Mouse (Mus musculus) limb, embryonic 14.5 days (tissue): ENCODE data around the gene Sipa1l1. TPM values are rescaled to one million over a fixed set of nuclear protein-coding genes. Genes with fewer than 3 reads are reported as not detected.

Experiments used
- ATAC-seq: fragments of 200-750 bp; cut with Nextera tagmentation; 2 replicates; pipeline ENCODE4 v1.8.0; 2017; ENCODE audit warnings: low read depth, moderate number of reproducible peaks, moderate TSS enrichment; ENCODE audit not compliant: low FRiP score
- DNase-seq: peaks from one replicate; pipeline ENCODE4 v3.0.0-alpha.2; 2015; ENCODE audit warnings: low spot score
- H3K27ac ChIP-seq: fragments of 300-500 bp; sonication (generic); replicated peaks from 2 replicates; pipeline ENCODE4 v1.5.1; 2014; ENCODE audit warnings: low read depth, mild to moderate bottlenecking, low read length, moderate library complexity, mixed read lengths
- H3K27me3 ChIP-seq: fragments of 300-500 bp; sonication (generic); 2 replicates; pipeline ENCODE4 v1.6.1; 2014; ENCODE audit warnings: low read length, mixed read lengths; ENCODE audit not compliant: control insufficient read depth, insufficient read depth
- H3K36me3 ChIP-seq: fragments of 300-500 bp; sonication (generic); 2 replicates; pipeline ENCODE4 v1.6.1; 2014; ENCODE audit warnings: mild to moderate bottlenecking, low read length, moderate library complexity, mixed read lengths; ENCODE audit not compliant: control insufficient read depth, insufficient read depth
- H3K4me1 ChIP-seq: fragments of 300-500 bp; sonication (generic); 2 replicates; pipeline ENCODE4 v1.6.1; 2014; ENCODE audit warnings: antibody characterized with exemption, low read length, mixed read lengths; ENCODE audit not compliant: control insufficient read depth, insufficient read depth
- H3K4me2 ChIP-seq: fragments of 300-500 bp; sonication (generic); replicated peaks from 2 replicates; pipeline ENCODE4 v1.6.1; 2014; ENCODE audit warnings: low read depth, mild to moderate bottlenecking, low read length, moderate library complexity; ENCODE audit not compliant: severe bottlenecking
- H3K4me3 ChIP-seq: fragments of 300-500 bp; sonication (generic); replicated peaks from 2 replicates; pipeline ENCODE4 v1.5.1; 2014; ENCODE audit warnings: low read length
- H3K9ac ChIP-seq: fragments of 300-500 bp; sonication (generic); 2 replicates; pipeline ENCODE4 v1.6.1; 2014; ENCODE audit warnings: mild to moderate bottlenecking, low read depth, low read length, moderate library complexity; ENCODE audit not compliant: severe bottlenecking
- H3K9me3 ChIP-seq: fragments of 300-500 bp; sonication (generic); 2 replicates; pipeline ENCODE4 v1.6.1; 2016; ENCODE audit warnings: low read length; ENCODE audit not compliant: control insufficient read depth
- POLR2A ChIP-seq: fragments of 200-500 bp; IDR thresholded peaks from 2 replicates; pipeline ENCODE4 v1.8.0; 2012; ENCODE audit warnings: inconsistent platforms, mild to moderate bottlenecking, moderate library complexity, borderline replicate concordance; ENCODE audit not compliant: insufficient read depth, insufficient read length; ENCODE audit errors: extremely low read depth
- WGBS: fragments of 180-500 bp; shearing (Covaris S2); extraction: QIAGEN DNeasy Blood & Tissue Kit; methylation state at CpG from one replicate; pipeline ENCODE4 v1.1.7; 2014; 5-methylcytosine and 5-hydroxymethylcytosine counted together
- polyA plus RNA-seq, 2 experiments: library from polyadenylated mRNA; depleted of rRNA in 1 of 2; stranded (reverse) in 1 of 2; unstranded in 1 of 2; fragments of >200 nt; fragmentation: Nextera tagmentation in 1 of 2; extraction: Ambion mirVana in 1 of 2; gene quantifications; 2 replicates each; pipeline versions ENCODE4 v1.2.1 to v1.2.3; 2012 to 2014

Gene Sipa1l1
- polyA plus RNA-seq, 2 experiments, result 29.5 to 31.0 TPM

GRCm38 (mm10) chr12:82495936-82496335 lies 326.8 kb downstream of the Sipa1l1 start:
- Histone ChIP-seq H3K4me1 (no peaks in the 10 kb centered on the region), H3K4me2 (no peak overlapping the region), H3K9ac (no peak overlapping the region), H3K9me3 (no peaks in the 10 kb centered on the region), H3K4me3 (no peak overlapping the region), H3K27ac (no peak overlapping the region), H3K36me3 (no peaks in the 10 kb centered on the region), H3K27me3 (no peaks in the 10 kb centered on the region)
- ATAC-seq (no peak), DNase-seq (no peak)
- TF ChIP-seq POLR2A, result no peak
- 65% methylated on average over 4 of the region's 4 CpGs for WGBS

- TF ChIP-seq POLR2A, result no peak
- no peak overlapping the region for H3K27ac ChIP-seq
- H3K9ac ChIP-seq, result no peak overlapping the region
- peak overlapping the region; percentile 37 for H3K4me2 ChIP-seq
- no peaks in the 10 kb centered on the region for H3K9me3 ChIP-seq
- no peaks in the 10 kb centered on the region for H3K27me3 ChIP-seq
- H3K36me3 ChIP-seq, result no peaks in the 10 kb centered on the region
- H3K4me3 ChIP-seq, result no peak overlapping the region
- 36% methylated on average over 11 of the region's 11 CpGs for WGBS
- DNase-seq, result peak; percentile 71
- ATAC-seq, result peak; percentile 70
- no peaks in the 10 kb centered on the region for H3K4me1 ChIP-seq
Observed at GRCm38 (mm10) chr12:82497866-82498631, 328.9 kb downstream of the Sipa1l1 start.

GRCm38 (mm10) chr12:82498701-82499100 lies 329.6 kb downstream of the Sipa1l1 start:
- Histone ChIP-seq H3K4me2 (no peak overlapping the region), H3K27me3 (no peaks in the 10 kb centered on the region), H3K9ac (no peak overlapping the region), H3K27ac (no peak overlapping the region), H3K36me3 (no peaks in the 10 kb centered on the region), H3K4me3 (no peak overlapping the region), H3K9me3 (no peaks in the 10 kb centered on the region), H3K4me1 (no peaks in the 10 kb centered on the region)
- ATAC-seq (no peak), DNase-seq (no peak)
- TF ChIP-seq POLR2A, result no peak
- 82% methylated on average over 4 of the region's 4 CpGs for WGBS

- no peaks in the 10 kb centered on the region for H3K4me1 ChIP-seq
- 73% methylated on average over 5 of the region's 5 CpGs for WGBS
- no peaks in the 10 kb centered on the region for H3K36me3 ChIP-seq
- no peaks in the 10 kb centered on the region for H3K9me3 ChIP-seq
- H3K4me2 ChIP-seq, result no peak overlapping the region
- H3K27ac ChIP-seq, result no peak overlapping the region
- no peaks in the 10 kb centered on the region for H3K27me3 ChIP-seq
- TF ChIP-seq POLR2A, result no peak
- no peak overlapping the region for H3K9ac ChIP-seq
- no peak overlapping the region for H3K4me3 ChIP-seq
- ATAC-seq (no peak), DNase-seq (no peak)
Observed at GRCm38 (mm10) chr12:82499731-82500130, 330.6 kb downstream of the Sipa1l1 start.
